Mouse (Mus musculus) T-helper 17 cell (primary cell): ENCODE data around the gene Igflr1.

ENCODE experiments used
- in situ Hi-C, 2 experiments: fragments of 300-600 bp; cut with MboI, MseI; formaldehyde crosslinking; loops; 1 replicate in 1 of 2; 2 replicates in 1 of 2; pipeline ENCODE4 v1.15.1; 2025; ENCODE audit warnings: high pct_unique_total_duplicates in 2 of 2

Igflr1 gene

GRCm38 (mm10) chr7:30610043-30610442 lies 44.8 kb downstream of the Igflr1 start:
- in situ Hi-C loops, result no loop called here

GRCm38 (mm10) chr7:30612654-30613402 lies 47.6 kb downstream of the Igflr1 start, which contains the start of gene Upk1a:
TSS of gene Upk1a (minus strand) at chr7:30612847.
- in situ Hi-C loops, result no loop called here

GRCm38 (mm10) chr7:30613529-30614112 lies 48.4 kb downstream of the Igflr1 start:
- in situ Hi-C loops, result no loop called here

GRCm38 (mm10) chr7:30614454-30614853 lies 49.2 kb downstream of the Igflr1 start:
- in situ Hi-C loops, result no loop called here

- in situ Hi-C loops, result loop anchor here (5.0 kb wide), 2 partner anchors 43 to 118 kb away; no protein-coding TSS in a partner anchor
Observed at GRCm38 (mm10) chr7:30615049-30615760, 50.0 kb downstream of the Igflr1 start.
